Mouse (Mus musculus): ENCODE results near the gene D5Ertd579e. TPM values are rescaled to one million over a fixed set of nuclear protein-coding genes. Genes with fewer than 3 reads are reported as not detected.

The D5Ertd579e gene
- polyA plus RNA-seq, 1 experiment: 27.9 TPM

- DNase-seq (ENCODE audit: low spot score): no peak
These were observed 125.1 kb downstream of the D5Ertd579e start for GRCm38 (mm10) chr5:36570546-36571245.

GRCm38 (mm10) chr5:36570098-36570497 is 125.7 kb downstream of the D5Ertd579e start:
- DNase-seq (ENCODE audit: low spot score): no peak

DNA sequence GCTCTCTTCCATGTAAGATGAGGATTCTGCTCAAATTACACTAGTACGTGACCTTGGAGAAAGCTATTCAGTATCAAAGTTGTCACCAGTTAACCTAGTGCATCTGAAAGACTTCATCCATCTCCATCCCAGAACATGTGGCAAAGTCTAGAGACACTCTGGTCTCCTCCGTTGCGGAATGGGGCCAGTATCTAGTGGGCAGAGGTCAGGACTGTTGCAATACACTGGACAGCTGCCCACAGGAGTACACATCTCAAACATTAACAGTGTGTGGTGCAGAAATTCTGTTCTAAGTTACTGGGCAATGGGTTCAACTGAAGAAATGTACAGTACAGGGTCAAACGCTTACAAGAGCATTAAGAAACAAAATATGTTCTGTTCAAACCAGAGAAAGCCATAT is 127.7 kb downstream of the D5Ertd579e start:
- no peak for DNase-seq (ENCODE audit: low spot score)

GRCm38 (mm10) chr5:36567627-36568026 is 128.2 kb downstream of the D5Ertd579e start:
- no peak for DNase-seq (ENCODE audit: low spot score)

- no peak for DNase-seq (ENCODE audit: low spot score)
These were observed 131.3 kb downstream of the D5Ertd579e start for GRCm38 (mm10) chr5:36564530-36564929.

DNA sequence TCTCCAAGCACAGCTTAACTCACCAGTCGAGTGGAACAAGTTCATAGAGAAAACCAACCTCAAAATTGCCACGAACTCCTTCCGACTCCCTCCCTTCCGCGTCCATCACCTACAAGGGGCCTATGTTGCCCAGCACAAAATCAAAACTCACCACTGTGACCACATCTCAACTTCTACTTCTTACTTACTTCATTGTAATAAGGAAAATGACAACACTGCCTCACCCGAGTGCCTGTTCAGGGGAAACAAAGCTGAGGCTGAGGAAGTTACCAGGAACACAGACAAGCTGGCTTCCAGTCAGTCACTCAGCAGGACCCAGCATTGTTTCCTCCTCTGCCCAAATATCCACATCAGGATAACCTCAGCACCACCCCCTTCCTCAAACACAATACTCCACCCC is 132.1 kb downstream of the D5Ertd579e start:
- DNase-seq (ENCODE audit: low spot score): no peak

GRCm38 (mm10) chr5:36562791-36563445 is 132.9 kb downstream of the D5Ertd579e start:
- DNase-seq (ENCODE audit: low spot score): no peak

GRCm38 (mm10) chr5:36561509-36561908 is 134.3 kb downstream of the D5Ertd579e start:
- DNase-seq (ENCODE audit: low spot score): no peak

DNA sequence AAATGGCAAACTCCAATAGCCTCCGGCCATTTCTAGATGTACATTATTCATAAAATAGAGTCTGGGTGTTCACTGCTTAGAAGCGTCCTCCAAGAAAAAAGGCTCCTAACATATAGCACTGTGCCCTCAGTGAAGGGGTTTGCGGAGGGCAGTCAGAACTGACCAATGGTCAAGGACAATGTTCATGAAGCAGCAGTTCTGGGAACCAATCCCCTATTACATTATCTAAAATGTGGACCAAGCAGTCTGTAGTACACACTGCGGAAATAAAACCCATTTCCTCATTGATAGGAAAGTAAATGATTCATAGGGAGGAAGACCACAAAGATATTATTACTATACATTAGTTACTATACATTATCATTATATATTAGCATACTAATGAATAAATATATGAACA is 135.3 kb downstream of the D5Ertd579e start:
- DNase-seq (ENCODE audit: low spot score): no peak

- no peak for DNase-seq (ENCODE audit: low spot score)
These were observed 136.2 kb downstream of the D5Ertd579e start for GRCm38 (mm10) chr5:36559510-36560235.

DNA sequence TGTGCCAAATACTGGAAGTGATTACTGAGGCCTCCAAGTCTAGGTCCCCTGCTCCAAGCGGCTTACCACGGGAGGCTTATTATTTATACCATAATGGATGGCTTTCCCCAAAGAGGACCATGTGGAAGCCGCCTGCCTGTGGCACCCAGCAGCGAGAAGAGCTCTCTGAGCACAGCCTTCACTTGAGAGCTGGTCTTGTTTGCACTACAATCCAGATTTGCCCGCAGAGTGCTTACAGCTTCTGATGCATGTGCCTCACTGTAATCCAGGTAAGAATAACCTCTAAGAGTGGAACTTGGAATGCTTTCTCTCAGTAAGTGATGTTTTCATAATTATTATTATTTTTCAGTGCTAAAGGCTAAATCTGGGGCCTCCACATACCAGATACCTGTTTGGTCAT is 136.7 kb downstream of the D5Ertd579e start:
- DNase-seq (ENCODE audit: low spot score): no peak

GRCm38 (mm10) chr5:36558526-36558925 is 137.3 kb downstream of the D5Ertd579e start:
- no peak for DNase-seq (ENCODE audit: low spot score)

GRCm38 (mm10) chr5:36557584-36558308 is 138.1 kb downstream of the D5Ertd579e start:
- DNase-seq (ENCODE audit: low spot score): no peak

DNA sequence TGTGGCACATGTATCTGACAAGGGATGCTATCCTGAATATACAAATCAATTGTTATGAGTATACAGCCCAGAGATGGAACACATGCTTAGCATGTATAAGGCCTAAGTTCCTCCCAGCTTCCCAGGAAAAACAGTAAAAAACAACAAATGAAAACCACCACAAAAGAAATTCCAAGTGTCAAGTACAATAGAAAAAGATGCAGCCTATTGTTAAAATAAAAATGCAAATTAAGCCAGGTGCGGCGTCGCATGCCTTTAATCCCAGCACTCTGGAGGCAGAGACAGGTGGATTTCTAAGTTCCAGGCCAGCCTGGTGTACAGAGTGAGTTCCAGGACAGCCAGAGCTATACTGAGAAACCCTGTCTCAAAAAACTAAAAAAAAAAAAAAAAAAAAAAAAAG is 138.9 kb downstream of the D5Ertd579e start:
- no peak for DNase-seq (ENCODE audit: low spot score)

- no peak for DNase-seq (ENCODE audit: low spot score)
These were observed 139.5 kb downstream of the D5Ertd579e start for GRCm38 (mm10) chr5:36556289-36556688.

DNA sequence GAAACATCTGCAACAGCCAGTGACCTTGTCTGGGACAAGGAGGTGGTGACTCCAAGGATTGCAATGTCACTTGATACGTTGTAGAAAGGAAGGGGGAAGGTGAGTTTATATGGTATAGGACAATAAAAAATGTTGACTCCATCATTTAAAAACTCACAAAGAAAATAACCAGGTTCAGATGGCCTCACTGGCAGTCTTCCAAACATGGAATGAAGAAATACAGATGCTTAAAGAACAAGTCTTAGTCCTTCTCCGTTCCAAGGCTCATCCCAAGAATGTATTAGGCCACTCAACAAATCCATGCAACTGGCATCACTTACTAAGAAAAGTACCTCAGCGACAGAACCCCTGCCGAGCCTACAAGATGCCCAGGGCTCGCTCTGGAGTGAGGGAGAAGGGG is 141.3 kb downstream of the D5Ertd579e start:
- no peak for DNase-seq (ENCODE audit: low spot score)

DNA sequence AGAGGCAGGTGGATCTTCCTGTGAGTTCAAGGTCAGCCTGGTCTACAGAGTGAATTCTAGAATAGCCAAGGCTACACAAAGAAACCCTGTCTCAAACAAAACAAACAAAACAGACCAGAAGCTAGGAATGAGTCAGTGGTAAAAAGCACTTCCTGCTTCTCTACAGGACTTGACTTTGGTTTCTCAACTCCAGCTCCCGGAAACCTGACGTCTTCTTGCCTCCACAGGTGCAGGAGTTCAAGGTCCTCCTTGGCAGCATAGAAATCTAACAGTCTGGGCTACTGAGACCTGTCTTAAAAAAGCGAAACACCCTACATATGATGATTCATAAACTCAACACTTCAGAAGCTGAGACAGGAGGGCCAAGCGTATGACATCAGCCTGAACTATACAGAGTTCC is 141.9 kb downstream of the D5Ertd579e start:
- DNase-seq (ENCODE audit: low spot score): no peak

- no peak for DNase-seq (ENCODE audit: low spot score)
These were observed 142.7 kb downstream of the D5Ertd579e start for GRCm38 (mm10) chr5:36553056-36553606.

- no peak for DNase-seq (ENCODE audit: low spot score)
These were observed 143.4 kb downstream of the D5Ertd579e start for GRCm38 (mm10) chr5:36552391-36552790.
